Mouse (Mus musculus): ENCODE measurements at regions not wholly inside any gene's neighbourhood (a gene's known extent, or its start where the extent isn't known, plus 50 kb on each side); places are given as distances from the start of the nearest gene placed in this dataset.
A peak's percentile ranks its signal among the peaks of the same experiment; 100 is the strongest.

DNA sequence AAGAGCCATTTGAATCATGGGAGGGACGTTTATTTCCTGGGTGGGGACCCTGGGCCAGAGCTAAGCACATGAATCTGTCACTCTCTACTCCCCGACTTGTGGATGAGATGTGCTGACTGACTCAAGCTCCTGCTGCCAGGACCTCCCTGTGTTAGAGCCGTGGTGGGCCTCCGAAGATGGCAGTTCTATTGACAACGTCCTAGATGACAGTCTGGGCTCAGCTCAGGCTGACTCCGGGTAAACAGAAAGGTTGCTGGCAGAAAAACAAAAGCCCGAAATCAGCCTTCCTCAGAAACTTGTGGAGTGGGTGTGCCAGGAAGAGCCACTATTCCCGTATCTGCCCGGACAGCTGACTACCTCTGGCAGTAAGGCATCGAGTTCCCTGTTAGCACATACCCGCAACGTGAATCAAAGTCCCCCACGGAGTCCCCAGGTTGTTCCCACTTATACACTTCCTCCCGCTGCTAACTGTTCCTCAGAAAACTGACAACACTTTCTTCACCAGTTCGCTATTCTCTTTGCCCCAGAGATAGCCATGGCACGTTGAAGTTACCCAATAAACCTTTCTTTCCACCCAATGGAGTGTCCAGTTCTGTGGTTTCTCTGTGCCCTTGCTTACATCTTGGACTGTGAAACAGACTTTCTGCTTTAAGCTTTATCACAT is 76.6 kb upstream of the Haao start:
- Histone ChIP-seq H3K9me3 (no peaks in the 10 kb centered on the region), H3K4me1 (0 out of 2 replicates have a peak, but pooled peaks cover 8% of the 10 kb centered on the region), H3K4me3 (replicated peaks) (no peak overlapping the region), H3K4me2 (no peak overlapping the region), H3K36me3 (no peaks in the 10 kb centered on the region), H3K27me3 (replicated peaks) (no peaks in the 10 kb centered on the region), H3K9ac (no peak overlapping the region), H3K27ac (no peak overlapping the region)
- no peak for ATAC-seq (ENCODE audit: insufficient read depth, low FRiP score, low read depth)
- 58% methylated on average over 16 of the region's 16 CpGs for WGBS

DNA sequence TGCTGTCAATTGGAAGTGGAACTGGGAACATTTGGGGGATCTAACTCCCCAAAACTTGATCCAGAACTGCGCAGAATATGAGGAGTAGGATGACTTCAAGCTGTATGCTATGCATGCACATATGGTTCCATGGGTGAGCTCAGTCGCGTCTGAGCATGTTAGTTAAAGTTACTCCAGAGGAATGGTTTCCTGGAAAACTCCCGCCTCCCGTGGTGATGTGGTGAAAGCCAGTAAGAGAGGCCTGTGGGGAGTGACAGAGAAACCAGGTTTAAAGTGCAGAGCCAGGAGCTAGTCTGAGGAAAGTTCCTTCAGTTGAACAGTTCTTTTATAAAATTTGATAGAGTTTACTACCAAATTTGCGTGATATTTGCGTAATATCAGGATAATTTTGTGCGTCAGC is 73.1 kb upstream of the Haao start:
- Histone ChIP-seq H3K4me3 (replicated peaks) (no peak overlapping the region), H3K4me1 (peaks cover 32% of the 10 kb centered on the region), H3K27ac (no peak overlapping the region; the same call in 1 of the 2 replicates), H3K36me3 (no peaks in the 10 kb centered on the region), H3K9me3 (no peaks in the 10 kb centered on the region), H3K27me3 (replicated peaks) (no peaks in the 10 kb centered on the region), H3K4me2 (no peak overlapping the region), H3K9ac (no peak overlapping the region)
- no peak for ATAC-seq (ENCODE audit: insufficient read depth, low FRiP score, low read depth)
- 75% methylated on average over 8 of the region's 8 CpGs for WGBS

DNA sequence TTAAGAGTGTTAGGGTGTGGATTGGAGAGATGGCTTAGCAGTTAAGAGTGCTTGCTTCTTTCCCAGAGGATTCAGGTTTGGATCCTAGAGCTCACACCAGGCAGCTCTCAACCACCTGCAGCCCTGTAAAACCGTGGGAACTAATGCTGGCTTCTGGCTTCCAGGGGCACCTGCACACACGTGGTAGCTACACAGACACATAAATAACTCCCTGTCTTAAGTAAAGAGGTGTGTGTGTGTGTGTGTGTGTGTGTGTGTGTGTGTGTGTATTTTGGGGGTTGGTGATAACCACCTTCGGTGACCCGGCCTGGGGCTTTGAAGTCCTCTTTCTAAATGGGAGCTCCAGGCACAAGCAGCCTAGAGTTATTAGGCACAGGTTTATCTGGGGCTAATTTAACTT is 72.5 kb upstream of the Haao start:
- Histone ChIP-seq H3K9ac (no peak overlapping the region), H3K4me3 (replicated peaks) (no peak overlapping the region), H3K9me3 (no peaks in the 10 kb centered on the region), H3K27me3 (replicated peaks) (no peaks in the 10 kb centered on the region), H3K4me2 (no peak overlapping the region), H3K4me1 (peaks cover 38% of the 10 kb centered on the region), H3K27ac (no peak overlapping the region), H3K36me3 (no peaks in the 10 kb centered on the region)
- 29% methylated on average over 4 of the region's 4 CpGs for WGBS
- no peak for ATAC-seq (ENCODE audit: insufficient read depth, low FRiP score, low read depth)

DNA sequence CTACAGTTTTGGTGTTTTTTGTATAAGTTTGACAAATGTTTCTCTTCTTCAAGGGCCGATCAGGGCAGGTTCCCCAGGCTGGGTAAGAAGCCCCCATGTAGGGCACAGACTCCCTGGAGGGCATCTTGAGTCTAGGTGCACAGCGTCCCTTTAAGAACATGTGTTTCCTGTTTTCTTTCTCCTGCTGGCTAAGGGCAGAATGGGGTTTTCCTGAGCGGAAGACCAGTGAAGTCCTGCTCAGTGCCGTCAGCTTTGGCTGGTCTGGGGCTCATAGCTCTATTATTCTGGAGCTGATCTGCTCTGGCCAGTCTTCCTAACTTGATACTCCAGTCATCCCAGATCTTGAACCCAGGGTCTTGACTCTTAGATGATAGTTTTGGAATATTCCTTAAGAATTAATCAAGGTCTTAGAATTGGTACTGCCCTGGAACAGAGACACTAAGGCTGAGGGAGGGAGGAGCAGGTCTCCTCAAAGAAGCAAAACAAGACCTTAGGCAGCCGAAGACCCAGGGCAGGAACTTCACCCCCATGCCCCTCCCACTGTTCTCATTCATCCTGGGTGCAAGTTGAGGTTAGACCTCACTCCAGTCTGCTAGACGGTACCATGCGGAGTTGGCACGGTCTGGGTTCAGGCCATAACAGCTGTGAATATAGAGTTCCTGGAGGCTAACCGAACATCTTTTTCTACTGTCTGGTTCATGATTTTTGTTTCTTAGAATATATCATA is 70.8 kb upstream of the Haao start:
- no peaks in the 10 kb centered on the region for H3K27me3 ChIP-seq (replicated peaks)
- H3K4me1 ChIP-seq, result peaks cover 36% of the 10 kb centered on the region
- ATAC-seq (ENCODE audit: insufficient read depth, low FRiP score, low read depth), result no peak
- no peaks in the 10 kb centered on the region for H3K36me3 ChIP-seq
- WGBS, result 64% methylated on average over 9 of the region's 9 CpGs
- no peaks in the 10 kb centered on the region for H3K9me3 ChIP-seq
- H3K9ac ChIP-seq, result no peak overlapping the region
- H3K4me2 ChIP-seq, result no peak overlapping the region
- peak overlapping the region; percentile 33; the same call in 1 of the 2 replicates for H3K27ac ChIP-seq
- no peak overlapping the region for H3K4me3 ChIP-seq (replicated peaks)

DNA sequence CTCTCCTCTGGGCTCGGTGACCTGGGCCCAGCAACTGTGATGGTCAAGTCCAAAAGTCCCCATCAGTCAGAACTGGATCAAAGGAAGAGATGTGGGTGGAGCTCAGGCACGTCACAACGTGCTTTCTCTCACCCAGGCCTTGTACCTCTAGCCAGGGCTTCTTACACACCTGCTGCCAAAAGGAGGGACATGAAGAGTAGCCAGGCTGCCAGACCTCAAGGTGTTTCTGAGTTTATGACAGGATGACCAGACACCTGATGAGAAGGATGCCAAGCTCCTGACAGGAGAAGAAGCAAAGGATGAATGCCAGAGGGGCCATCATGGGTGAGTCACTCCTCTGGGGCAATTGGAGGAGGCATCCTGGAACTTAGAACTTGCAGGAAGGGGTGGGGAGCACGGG is 70.0 kb upstream of the Haao start:
- Histone ChIP-seq H3K4me3 (replicated peaks) (no peak overlapping the region), H3K27ac (peak overlapping the region; percentile 93), H3K4me2 (no peak overlapping the region), H3K27me3 (replicated peaks) (no peaks in the 10 kb centered on the region), H3K9ac (no peak overlapping the region), H3K4me1 (peaks cover 39% of the 10 kb centered on the region), H3K9me3 (no peaks in the 10 kb centered on the region), H3K36me3 (no peaks in the 10 kb centered on the region)
- ATAC-seq (ENCODE audit: insufficient read depth, low FRiP score, low read depth), result no peak
- WGBS, result 52% methylated on average over 4 of the region's 4 CpGs

DNA sequence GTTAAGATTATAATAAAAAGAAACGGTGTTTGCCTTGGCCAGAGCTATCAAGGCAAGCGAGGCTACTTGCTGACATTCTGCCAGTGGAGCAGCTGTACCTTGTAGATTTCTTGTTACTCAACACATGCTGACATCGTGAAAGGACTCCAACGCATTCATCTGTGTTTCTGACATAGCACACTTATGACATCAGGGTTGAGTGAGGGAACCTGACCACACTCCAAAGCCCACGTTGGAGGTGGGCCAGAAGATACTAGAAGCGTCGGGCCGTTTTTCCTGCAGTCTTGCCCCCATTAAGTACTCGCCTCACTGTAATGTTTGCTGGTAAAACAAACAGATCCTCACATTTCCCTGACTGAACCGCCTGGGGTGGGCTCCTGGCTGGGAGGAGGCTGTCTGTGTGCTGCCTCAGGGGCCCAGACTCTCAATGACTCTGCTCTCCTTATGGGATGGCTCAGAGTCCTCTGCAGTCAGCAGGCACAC is 69.0 kb upstream of the Haao start:
- no peaks in the 10 kb centered on the region for H3K36me3 ChIP-seq
- peak; percentile 71; the same call in 1 of the 2 replicates for ATAC-seq (ENCODE audit: insufficient read depth, low FRiP score, low read depth)
- H3K9ac ChIP-seq, result no peak overlapping the region

DNA sequence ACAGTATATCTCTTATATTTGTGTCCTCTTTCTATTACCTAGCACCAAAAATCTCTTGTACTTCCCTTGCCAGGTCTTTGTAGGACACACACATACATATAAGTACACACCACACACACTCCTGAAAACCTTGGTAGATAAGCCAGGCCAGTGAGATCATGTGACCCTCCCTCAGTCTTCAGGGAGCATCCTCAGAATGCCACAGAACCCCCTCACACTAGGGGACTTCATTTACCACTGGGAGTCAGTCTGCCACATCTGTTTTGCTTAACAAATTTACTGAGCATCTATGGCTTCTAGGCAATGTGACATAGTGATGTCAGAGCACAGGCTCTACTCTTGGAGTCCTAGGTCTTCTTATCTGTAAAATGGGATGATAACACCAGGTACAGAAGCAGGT is 67.3 kb upstream of the Haao start:
- Histone ChIP-seq H3K27me3 (replicated peaks) (no peaks in the 10 kb centered on the region), H3K4me3 (replicated peaks) (no peak overlapping the region), H3K9me3 (no peaks in the 10 kb centered on the region), H3K4me2 (no peak overlapping the region), H3K9ac (no peak overlapping the region), H3K4me1 (peaks cover 39% of the 10 kb centered on the region), H3K36me3 (no peaks in the 10 kb centered on the region), H3K27ac (no peak overlapping the region)
- ATAC-seq (ENCODE audit: insufficient read depth, low FRiP score, low read depth), result no peak

More for the DNA sequence above, 69.0 kb upstream of the Haao start:
- Histone ChIP-seq H3K27me3 (replicated peaks) (no peaks in the 10 kb centered on the region), H3K4me3 (replicated peaks) (no peak overlapping the region), H3K9me3 (no peaks in the 10 kb centered on the region), H3K27ac (peak overlapping the region; percentile 93), H3K4me1 (peaks cover 39% of the 10 kb centered on the region), H3K4me2 (peak overlapping the region; percentile 28; the same call in 1 of the 2 replicates)
- 6% methylated on average over 10 of the region's 10 CpGs for WGBS

DNA sequence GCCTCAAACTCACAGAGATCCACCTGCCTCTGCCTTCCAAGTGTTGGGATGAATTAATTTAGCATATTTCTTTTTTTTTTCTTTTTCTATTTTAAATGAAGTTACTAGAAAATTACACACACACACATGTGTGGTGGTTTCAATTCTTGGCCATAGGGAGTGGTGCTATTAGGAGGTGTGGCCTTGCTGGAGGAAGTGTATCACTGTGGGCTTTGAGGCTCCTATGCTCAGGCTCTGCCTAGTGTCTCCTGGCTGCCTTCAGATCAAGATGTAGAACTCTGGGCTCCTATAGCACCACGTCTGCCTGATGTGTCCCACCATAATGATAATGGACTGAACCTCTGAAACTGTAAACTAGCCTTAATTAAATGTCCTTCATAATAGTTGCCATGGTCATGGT is 66.8 kb upstream of the Haao start:
- Histone ChIP-seq H3K4me1 (peaks cover 39% of the 10 kb centered on the region), H3K4me3 (replicated peaks) (no peak overlapping the region), H3K27me3 (replicated peaks) (no peaks in the 10 kb centered on the region), H3K9ac (no peak overlapping the region), H3K27ac (no peak overlapping the region), H3K4me2 (no peak overlapping the region), H3K9me3 (no peaks in the 10 kb centered on the region), H3K36me3 (no peaks in the 10 kb centered on the region)
- no peak for ATAC-seq (ENCODE audit: insufficient read depth, low FRiP score, low read depth)
- 83% methylated on average over 1 of the region's 1 CpGs for WGBS

DNA sequence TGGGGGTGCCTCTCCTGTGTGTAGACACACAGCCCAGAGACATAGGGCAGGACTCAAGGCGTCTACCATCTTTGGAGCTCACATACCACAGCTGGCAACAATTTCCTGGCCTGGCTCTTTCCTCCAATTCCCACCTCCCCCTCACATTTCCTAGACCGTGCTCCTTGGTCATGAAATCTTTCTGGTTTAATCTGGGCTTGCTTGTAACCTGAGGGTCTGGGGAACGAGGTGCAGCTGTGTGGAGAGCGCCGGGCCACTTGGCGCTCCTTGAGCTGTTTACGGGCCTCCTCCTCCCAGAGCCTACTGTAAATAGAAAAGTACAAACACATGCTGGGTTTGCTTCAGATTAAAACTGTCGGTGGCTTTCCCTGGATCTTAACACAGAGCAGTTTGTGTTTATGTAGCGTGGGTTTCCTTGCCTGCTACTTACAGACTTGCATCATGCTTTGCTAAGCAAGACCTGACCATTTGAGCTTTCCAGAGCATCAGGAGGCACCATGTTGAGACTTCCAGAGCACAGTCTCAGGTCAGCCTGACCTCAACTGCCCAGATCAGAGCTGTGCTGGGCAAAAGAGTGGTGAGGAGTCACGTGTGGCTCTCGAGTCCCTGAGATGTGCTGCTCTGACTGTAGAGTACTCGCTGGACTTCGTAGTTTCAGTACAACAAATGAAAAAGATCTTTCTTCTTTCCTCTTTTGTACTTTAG is 66.1 kb upstream of the Haao start:
- Histone ChIP-seq H3K9ac (no peak overlapping the region), H3K4me2 (no peak overlapping the region), H3K27ac (peak overlapping the region; percentile 64), H3K9me3 (no peaks in the 10 kb centered on the region), H3K27me3 (replicated peaks) (no peaks in the 10 kb centered on the region), H3K4me3 (replicated peaks) (no peak overlapping the region), H3K36me3 (no peaks in the 10 kb centered on the region), H3K4me1 (peaks cover 39% of the 10 kb centered on the region)
- ATAC-seq (ENCODE audit: insufficient read depth, low FRiP score, low read depth), result no peak
- WGBS, result 57% methylated on average over 13 of the region's 13 CpGs

DNA sequence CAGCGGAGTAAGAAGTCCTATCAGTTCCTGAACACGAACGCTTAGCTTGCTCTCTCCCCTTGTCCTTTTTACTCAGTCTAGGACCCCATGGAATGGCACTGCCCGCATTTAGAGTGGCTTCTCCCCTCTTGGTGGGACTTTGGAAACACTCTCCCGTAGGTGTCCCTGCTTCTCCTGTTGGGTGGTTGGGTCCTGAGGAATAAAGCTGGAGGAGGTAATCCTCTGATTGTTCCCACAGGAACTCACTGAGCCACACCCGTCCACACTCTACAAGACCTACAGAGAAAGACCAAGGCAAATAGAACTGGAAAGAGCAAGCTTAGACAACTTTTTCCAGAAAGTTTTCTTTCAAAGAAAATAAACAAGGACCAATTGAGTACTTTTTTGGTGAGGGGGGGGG is 64.7 kb upstream of the Haao start:
- no peak overlapping the region for H3K4me2 ChIP-seq
- no peak overlapping the region for H3K4me3 ChIP-seq (replicated peaks)
- 83% methylated on average over 6 of the region's 6 CpGs for WGBS

DNA sequence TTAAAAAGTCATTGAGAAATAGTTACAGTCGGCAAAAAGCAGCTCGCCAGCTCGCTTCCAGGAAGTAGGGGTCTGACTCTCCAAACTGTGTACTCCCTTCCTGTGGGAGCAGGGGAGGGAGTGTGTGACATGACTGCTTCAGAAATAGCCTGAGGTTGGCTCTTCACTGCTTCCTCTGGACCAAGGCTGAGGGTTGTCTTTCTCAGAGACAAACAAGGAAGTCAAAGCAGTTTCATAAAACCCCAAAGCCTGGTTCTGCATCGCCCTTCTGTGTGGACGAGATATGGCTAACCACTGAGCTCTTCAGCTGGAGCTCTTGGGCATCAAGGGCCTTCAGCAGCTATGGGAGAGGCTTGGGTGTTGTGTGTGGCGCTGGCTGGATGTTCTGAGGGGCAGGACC is 61.0 kb upstream of the Haao start:
- Histone ChIP-seq H3K9me3 (no peaks in the 10 kb centered on the region), H3K4me1 (0 out of 2 replicates have a peak, but pooled peaks cover 7% of the 10 kb centered on the region), H3K27me3 (replicated peaks) (no peaks in the 10 kb centered on the region), H3K4me3 (replicated peaks) (no peak overlapping the region), H3K9ac (no peak overlapping the region), H3K36me3 (no peaks in the 10 kb centered on the region), H3K27ac (no peak overlapping the region), H3K4me2 (no peak overlapping the region)
- ATAC-seq (ENCODE audit: insufficient read depth, low FRiP score, low read depth), result no peak
- WGBS, result 74% methylated on average over 6 of the region's 6 CpGs

More for the DNA sequence above, 64.7 kb upstream of the Haao start:
- Histone ChIP-seq H3K27me3 (replicated peaks) (no peaks in the 10 kb centered on the region), H3K36me3 (no peaks in the 10 kb centered on the region), H3K9ac (no peak overlapping the region), H3K9me3 (no peaks in the 10 kb centered on the region), H3K27ac (peak overlapping the region; percentile 64; the same call in 1 of the 2 replicates), H3K4me1 (peaks cover 25% of the 10 kb centered on the region)
- no peak for ATAC-seq (ENCODE audit: insufficient read depth, low FRiP score, low read depth)

DNA sequence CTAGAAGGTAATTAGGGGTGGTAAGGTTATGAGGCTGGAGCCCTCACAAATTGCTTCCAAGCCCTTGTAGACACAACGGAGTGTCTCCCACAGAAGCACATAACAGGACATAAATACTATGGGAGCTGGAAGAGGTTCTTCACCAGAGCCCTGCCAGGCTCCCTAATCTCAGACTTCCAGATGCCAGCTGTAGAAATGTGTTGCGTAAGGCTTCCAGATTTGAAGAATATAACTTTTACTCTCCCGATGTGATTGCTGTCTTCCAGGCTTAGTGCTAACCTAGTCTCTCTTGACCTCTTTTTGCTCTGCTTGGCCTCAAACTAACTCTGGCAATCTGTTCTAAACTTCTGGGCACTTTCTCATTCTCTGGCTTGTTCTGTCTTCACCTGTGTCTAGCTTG is 59.8 kb upstream of the Haao start:
- Histone ChIP-seq H3K4me3 (replicated peaks) (no peak overlapping the region), H3K4me2 (no peak overlapping the region), H3K4me1 (0 out of 2 replicates have a peak, but pooled peaks cover 4% of the 10 kb centered on the region), H3K36me3 (no peaks in the 10 kb centered on the region), H3K27ac (no peak overlapping the region), H3K9me3 (no peaks in the 10 kb centered on the region), H3K9ac (no peak overlapping the region), H3K27me3 (replicated peaks) (no peaks in the 10 kb centered on the region)
- WGBS, result 87% methylated on average over 3 of the region's 3 CpGs
- no peak for ATAC-seq (ENCODE audit: insufficient read depth, low FRiP score, low read depth)
